Mouse (Mus musculus) forebrain, embryonic 16.5 days (tissue): ENCODE results near the gene Lamtor5. TPM values are rescaled to one million over a fixed set of nuclear protein-coding genes. Genes with fewer than 3 reads are reported as not detected.

Source experiments
- ATAC-seq: fragments of 200-750 bp; cut with Nextera tagmentation; 2 replicates; pipeline ENCODE4 v1.8.0; 2017; ENCODE audit warnings: mild to moderate bottlenecking, moderate library complexity
- H3K27ac ChIP-seq: fragments of 300-500 bp; sonication (generic); 2 replicates; pipeline ENCODE4 v1.5.1; 2014; ENCODE audit warnings: low read length, control low read depth
- H3K27me3 ChIP-seq: fragments of 300-500 bp; sonication (generic); replicated peaks from 2 replicates; pipeline ENCODE4 v1.6.1; 2014; ENCODE audit warnings: low read length; ENCODE audit not compliant: control insufficient read depth, insufficient read depth
- H3K36me3 ChIP-seq: fragments of 300-500 bp; sonication (generic); 2 replicates; pipeline ENCODE4 v1.6.1; 2014; ENCODE audit not compliant: control insufficient read depth, insufficient read depth
- H3K4me1 ChIP-seq: fragments of 300-500 bp; sonication (generic); replicated peaks from 2 replicates; pipeline ENCODE4 v1.6.1; 2014; ENCODE audit warnings: low read length; ENCODE audit not compliant: control insufficient read depth, insufficient read depth
- H3K4me2 ChIP-seq: fragments of 300-500 bp; sonication (generic); 2 replicates; pipeline ENCODE4 v1.6.1; 2014; ENCODE audit warnings: mild to moderate bottlenecking, low read length, control low read depth
- H3K4me3 ChIP-seq: fragments of 300-500 bp; sonication (generic); replicated peaks from 2 replicates; pipeline ENCODE4 v1.5.1; 2014; ENCODE audit warnings: mild to moderate bottlenecking, low read length, control low read depth
- H3K9ac ChIP-seq: fragments of 300-500 bp; sonication (generic); replicated peaks from 2 replicates; pipeline ENCODE4 v1.6.1; 2014; ENCODE audit warnings: low read depth, low read length, control low read depth
- H3K9me3 ChIP-seq: fragments of 300-500 bp; sonication (generic); 2 replicates; pipeline ENCODE4 v1.6.1; 2016; ENCODE audit warnings: low read length; ENCODE audit not compliant: control insufficient read depth
- WGBS: fragments of 180-500 bp; shearing (Covaris S2); extraction: QIAGEN DNeasy Blood & Tissue Kit; methylation state at CpG from one replicate; pipeline ENCODE4 v1.1.7; 2014; 5-methylcytosine and 5-hydroxymethylcytosine counted together
- polyA plus RNA-seq: library from polyadenylated mRNA; unstranded; fragments of >200 nt; fragmentation: Nextera tagmentation; extraction: Ambion mirVana; gene quantifications from 2 replicates; pipeline ENCODE4 v1.2.1, GENCODE M21; 2015

Gene Lamtor5
- 208 and 220 TPM in 2 replicates for polyA plus RNA-seq

GRCm38 (mm10) chr3:107278479-107279269 lies at the start of gene Lamtor5:
Gene Lamtor5, plus strand, starts transcription at chr3:107278858.
- Histone ChIP-seq H3K4me1 (peaks cover 17% of the 10 kb centered on the region), H3K36me3 (peaks cover 11% of the 10 kb centered on the region), H3K9ac (peak within 1 kb of the TSS; percentile 83), H3K27me3 (no peaks in the 10 kb centered on the region), H3K27ac (no peak within 1 kb of the TSS), H3K4me3 (peak within 1 kb of the TSS; percentile 94), H3K4me2 (peak within 1 kb of the TSS; percentile 92), H3K9me3 (no peaks in the 10 kb centered on the region)
- peak; percentile 88 for ATAC-seq
- WGBS, result 2% methylated on average over 43 of the region's 43 CpGs

GRCm38 (mm10) chr3:107229221-107229620 lies 49.4 kb upstream of the Lamtor5 start:
- Histone ChIP-seq H3K4me1 (no peaks in the 10 kb centered on the region; the same call in 1 of the 2 replicates), H3K27me3 (peaks cover 2% of the 10 kb centered on the region; the same call in 1 of the 2 replicates), H3K27ac (no peak overlapping the region), H3K9me3 (peaks cover 1% of the 10 kb centered on the region; the same call in 1 of the 2 replicates), H3K9ac (no peak overlapping the region), H3K4me3 (no peak overlapping the region), H3K36me3 (no peaks in the 10 kb centered on the region), H3K4me2 (no peak overlapping the region)
- WGBS, result 84% methylated on average over 5 of the region's 5 CpGs
- ATAC-seq, result no peak

- Histone ChIP-seq H3K36me3 (no peaks in the 10 kb centered on the region), H3K4me2 (no peak overlapping the region), H3K4me1 (no peaks in the 10 kb centered on the region; the same call in 1 of the 2 replicates), H3K9ac (no peak overlapping the region), H3K27ac (no peak overlapping the region), H3K4me3 (no peak overlapping the region), H3K9me3 (no peaks in the 10 kb centered on the region), H3K27me3 (peaks cover 2% of the 10 kb centered on the region; the same call in 1 of the 2 replicates)
- ATAC-seq, result no peak
- 83% methylated on average over 5 of the region's 5 CpGs for WGBS
These were observed 48.8 kb upstream of the Lamtor5 start for GRCm38 (mm10) chr3:107229822-107230221.

GRCm38 (mm10) chr3:107230527-107230926 lies 48.1 kb upstream of the Lamtor5 start, which contains the start of gene A630076J17Rik:
Gene A630076J17Rik, plus strand, starts transcription at chr3:107230614.
- Histone ChIP-seq H3K27ac (no peak within 1 kb of the TSS), H3K4me3 (no peak within 1 kb of the TSS), H3K27me3 (peaks cover 2% of the 10 kb centered on the region; the same call in 1 of the 2 replicates), H3K9me3 (no peaks in the 10 kb centered on the region), H3K4me2 (no peak within 1 kb of the TSS), H3K4me1 (no peaks in the 10 kb centered on the region; the same call in 1 of the 2 replicates), H3K36me3 (no peaks in the 10 kb centered on the region), H3K9ac (no peak within 1 kb of the TSS)
- ATAC-seq, result no peak
- WGBS, result 67% methylated on average over 1 of the region's 1 CpGs

GRCm38 (mm10) chr3:107231202-107231601 lies 47.5 kb upstream of the Lamtor5 start:
- H3K36me3 ChIP-seq, result no peaks in the 10 kb centered on the region
- no peak overlapping the region for H3K4me2 ChIP-seq
- H3K4me1 ChIP-seq, result no peaks in the 10 kb centered on the region; the same call in 1 of the 2 replicates
- WGBS, result 63% methylated on average over 4 of the region's 4 CpGs
- no peak for ATAC-seq
- H3K4me3 ChIP-seq, result no peak overlapping the region
- no peak overlapping the region for H3K27ac ChIP-seq
- H3K9ac ChIP-seq, result no peak overlapping the region
- H3K9me3 ChIP-seq, result no peaks in the 10 kb centered on the region
- H3K27me3 ChIP-seq, result peaks cover 2% of the 10 kb centered on the region; the same call in 1 of the 2 replicates

GRCm38 (mm10) chr3:107233351-107233813 lies 45.3 kb upstream of the Lamtor5 start:
- Histone ChIP-seq H3K27me3 (peaks cover 2% of the 10 kb centered on the region; the same call in 1 of the 2 replicates), H3K36me3 (no peaks in the 10 kb centered on the region), H3K9ac (0 out of 2 replicates have a peak overlapping the region, but pooled peaks have one; percentile 17), H3K4me2 (no peak overlapping the region), H3K9me3 (no peaks in the 10 kb centered on the region), H3K4me3 (no peak overlapping the region), H3K27ac (no peak overlapping the region), H3K4me1 (no peaks in the 10 kb centered on the region; the same call in 1 of the 2 replicates)
- ATAC-seq, result peak; percentile 75
- 6% methylated on average over 11 of the region's 11 CpGs for WGBS

- 25% methylated on average over 2 of the region's 2 CpGs for WGBS
- Histone ChIP-seq H3K9me3 (no peaks in the 10 kb centered on the region), H3K36me3 (no peaks in the 10 kb centered on the region), H3K27ac (no peak overlapping the region), H3K4me3 (no peak overlapping the region), H3K4me1 (no peaks in the 10 kb centered on the region; the same call in 1 of the 2 replicates), H3K27me3 (peaks cover 2% of the 10 kb centered on the region; the same call in 1 of the 2 replicates), H3K9ac (no peak overlapping the region), H3K4me2 (no peak overlapping the region)
- ATAC-seq, result peak; percentile 47; the same call in 1 of the 2 replicates
These were observed 44.7 kb upstream of the Lamtor5 start for GRCm38 (mm10) chr3:107233945-107234344.

- Histone ChIP-seq H3K27me3 (no peaks in the 10 kb centered on the region), H3K9ac (no peak overlapping the region), H3K4me2 (no peak overlapping the region), H3K36me3 (no peaks in the 10 kb centered on the region), H3K4me3 (no peak overlapping the region), H3K4me1 (peaks cover 7% of the 10 kb centered on the region), H3K9me3 (no peaks in the 10 kb centered on the region), H3K27ac (no peak overlapping the region)
- ATAC-seq, result no peak
- 70% methylated on average over 2 of the region's 2 CpGs for WGBS
These were observed 40.6 kb upstream of the Lamtor5 start for GRCm38 (mm10) chr3:107238051-107238450.

- 89% methylated on average over 8 of the region's 8 CpGs for WGBS
- H3K27me3 ChIP-seq, result no peaks in the 10 kb centered on the region
- ATAC-seq, result no peak
- peaks cover 7% of the 10 kb centered on the region for H3K4me1 ChIP-seq
- H3K9ac ChIP-seq, result no peak overlapping the region
- no peak overlapping the region for H3K4me2 ChIP-seq
- H3K4me3 ChIP-seq, result no peak overlapping the region
- H3K36me3 ChIP-seq, result no peaks in the 10 kb centered on the region
- no peaks in the 10 kb centered on the region for H3K9me3 ChIP-seq
- no peak overlapping the region for H3K27ac ChIP-seq
These were observed 40.1 kb upstream of the Lamtor5 start for GRCm38 (mm10) chr3:107238471-107238980.
